Mouse (Mus musculus): ENCODE results near the gene Foxp3. TPM values are rescaled to one million over a fixed set of nuclear protein-coding genes. Genes with fewer than 3 reads are reported as not detected.

Gene Foxp3
- polyA plus RNA-seq, 1 experiment = not detected

GRCm38 (mm10) chrX:7606783-7607182 is 33.3 kb downstream of the Foxp3 start, which contains the start of gene Cacna1f:
Cacna1f (plus strand) TSS chrX:7607083.
- H3K27me3 ChIP-seq (ENCODE audit: control insufficient read depth) = peaks cover 39% of the 10 kb centered on the region
- no peak within 1 kb of the TSS for H3K4me3 ChIP-seq (replicated peaks)
- peaks cover 4% of the 10 kb centered on the region; the same call in 1 of the 2 replicates for H3K9me3 ChIP-seq (ENCODE audit: control insufficient read depth, low read length)
- H3K36me3 ChIP-seq (ENCODE audit: control insufficient read depth) = peaks cover 21% of the 10 kb centered on the region
- peaks cover 20% of the 10 kb centered on the region for H3K4me1 ChIP-seq (ENCODE audit: control insufficient read depth)
- TF ChIP-seq TAL1 (IDR thresholded peaks at IDR 0.05; ENCODE audit: low read length) (no peak), GATA1 (IDR thresholded peaks at IDR 0.05; ENCODE audit: low read length) (no peak)

- Histone ChIP-seq H3K36me3 (ENCODE audit: control insufficient read depth) (no peaks in the 10 kb centered on the region), H3K9me3 (ENCODE audit: control insufficient read depth, low read length) (peaks cover 7% of the 10 kb centered on the region; the same call in 1 of the 2 replicates), H3K27me3 (ENCODE audit: control insufficient read depth) (peaks cover 39% of the 10 kb centered on the region), H3K4me1 (ENCODE audit: control insufficient read depth) (peaks cover 8% of the 10 kb centered on the region), H3K4me3 (replicated peaks) (no peak overlapping the region)
- TF ChIP-seq TAL1 (IDR thresholded peaks at IDR 0.05; ENCODE audit: low read length) = no peak
- no peak for TF ChIP-seq GATA1 (IDR thresholded peaks at IDR 0.05; ENCODE audit: low read length)
Observed at GRCm38 (mm10) chrX:7610035-7610434, 36.6 kb downstream of the Foxp3 start.

GRCm38 (mm10) chrX:7610536-7611258 is 37.3 kb downstream of the Foxp3 start:
- no peak overlapping the region for H3K4me3 ChIP-seq (replicated peaks)
- H3K9me3 ChIP-seq (ENCODE audit: control insufficient read depth, low read length) = peaks cover 7% of the 10 kb centered on the region; the same call in 1 of the 2 replicates
- peaks cover 39% of the 10 kb centered on the region for H3K27me3 ChIP-seq (ENCODE audit: control insufficient read depth)
- H3K36me3 ChIP-seq (ENCODE audit: control insufficient read depth) = no peaks in the 10 kb centered on the region
- no peak for TF ChIP-seq TAL1 (IDR thresholded peaks at IDR 0.05; ENCODE audit: low read length)
- peaks cover 4% of the 10 kb centered on the region for H3K4me1 ChIP-seq (ENCODE audit: control insufficient read depth)

GRCm38 (mm10) chrX:7617889-7618551 is 44.6 kb downstream of the Foxp3 start:
- no peaks in the 10 kb centered on the region for H3K4me1 ChIP-seq (ENCODE audit: control insufficient read depth)
- H3K27me3 ChIP-seq (ENCODE audit: control insufficient read depth) = no peaks in the 10 kb centered on the region
- H3K9me3 ChIP-seq (ENCODE audit: control insufficient read depth, low read length) = 0 out of 2 replicates have a peak, but pooled peaks cover 3% of the 10 kb centered on the region
- H3K36me3 ChIP-seq (ENCODE audit: control insufficient read depth) = no peaks in the 10 kb centered on the region
- TF ChIP-seq TAL1 (IDR thresholded peaks at IDR 0.05; ENCODE audit: low read length) (no peak), GATA1 (IDR thresholded peaks at IDR 0.05; ENCODE audit: low read length) (no peak)
- no peak overlapping the region for H3K4me3 ChIP-seq (replicated peaks)

GRCm38 (mm10) chrX:7632560-7632959 is 59.1 kb downstream of the Foxp3 start:
- Histone ChIP-seq H3K9me3 (ENCODE audit: control insufficient read depth, low read length) (peaks cover 2% of the 10 kb centered on the region; the same call in 1 of the 2 replicates), H3K27me3 (ENCODE audit: control insufficient read depth) (no peaks in the 10 kb centered on the region), H3K36me3 (ENCODE audit: control insufficient read depth) (no peaks in the 10 kb centered on the region), H3K4me3 (replicated peaks) (no peak overlapping the region), H3K4me1 (ENCODE audit: control insufficient read depth) (peaks cover 2% of the 10 kb centered on the region)
- TF ChIP-seq GATA1 (IDR thresholded peaks at IDR 0.05; ENCODE audit: low read length) (no peak), TAL1 (IDR thresholded peaks at IDR 0.05; ENCODE audit: low read length) (no peak)

- TF ChIP-seq TAL1 (IDR thresholded peaks at IDR 0.05; ENCODE audit: low read length) (no peak), GATA1 (IDR thresholded peaks at IDR 0.05; ENCODE audit: low read length) (no peak)
- Histone ChIP-seq H3K9me3 (ENCODE audit: control insufficient read depth, low read length) (peaks cover 2% of the 10 kb centered on the region; the same call in 1 of the 2 replicates), H3K4me1 (ENCODE audit: control insufficient read depth) (peaks cover 26% of the 10 kb centered on the region), H3K27me3 (ENCODE audit: control insufficient read depth) (peaks cover 13% of the 10 kb centered on the region), H3K4me3 (replicated peaks) (no peak overlapping the region), H3K36me3 (ENCODE audit: control insufficient read depth) (no peaks in the 10 kb centered on the region)
Observed at GRCm38 (mm10) chrX:7635101-7635500, 61.7 kb downstream of the Foxp3 start.

- Histone ChIP-seq H3K36me3 (ENCODE audit: control insufficient read depth) (no peaks in the 10 kb centered on the region), H3K4me1 (ENCODE audit: control insufficient read depth) (peaks cover 37% of the 10 kb centered on the region), H3K9me3 (ENCODE audit: control insufficient read depth, low read length) (peaks cover 4% of the 10 kb centered on the region; the same call in 1 of the 2 replicates), H3K27me3 (ENCODE audit: control insufficient read depth) (peaks cover 30% of the 10 kb centered on the region), H3K4me3 (replicated peaks) (peak within 1 kb of the TSS; percentile 54)
- TF ChIP-seq TAL1 (IDR thresholded peaks at IDR 0.05; ENCODE audit: low read length) = no peak
- no peak for TF ChIP-seq GATA1 (IDR thresholded peaks at IDR 0.05; ENCODE audit: low read length)
Observed at GRCm38 (mm10) chrX:7638401-7639091, 65.1 kb downstream of the Foxp3 start, which contains the start of gene Syp. Syp (plus strand) TSS chrX:7638471.

- no peak for TF ChIP-seq GATA1 (IDR thresholded peaks at IDR 0.05; ENCODE audit: low read length)
- no peak for TF ChIP-seq TAL1 (IDR thresholded peaks at IDR 0.05; ENCODE audit: low read length)
- Histone ChIP-seq H3K27me3 (ENCODE audit: control insufficient read depth) (peaks cover 34% of the 10 kb centered on the region), H3K9me3 (ENCODE audit: control insufficient read depth, low read length) (peaks cover 4% of the 10 kb centered on the region; the same call in 1 of the 2 replicates), H3K4me3 (replicated peaks) (no peak overlapping the region), H3K4me1 (ENCODE audit: control insufficient read depth) (peaks cover 37% of the 10 kb centered on the region), H3K36me3 (ENCODE audit: control insufficient read depth) (no peaks in the 10 kb centered on the region)
Observed at GRCm38 (mm10) chrX:7639536-7640325, 66.3 kb downstream of the Foxp3 start.
